Mouse (Mus musculus): ENCODE results near the gene Cdk11b. TPM values are rescaled to one million over a fixed set of nuclear protein-coding genes. Genes with fewer than 3 reads are reported as not detected.
"Not testable (repeated sequence)": the region's sequence is repeated elsewhere in the genome, so short reads cannot be mapped to it uniquely, and the experiment has no call there.

The Cdk11b gene
- total RNA-seq, 2 experiments from 2014 or later, result 46.8 to 56.0 TPM

DNA sequence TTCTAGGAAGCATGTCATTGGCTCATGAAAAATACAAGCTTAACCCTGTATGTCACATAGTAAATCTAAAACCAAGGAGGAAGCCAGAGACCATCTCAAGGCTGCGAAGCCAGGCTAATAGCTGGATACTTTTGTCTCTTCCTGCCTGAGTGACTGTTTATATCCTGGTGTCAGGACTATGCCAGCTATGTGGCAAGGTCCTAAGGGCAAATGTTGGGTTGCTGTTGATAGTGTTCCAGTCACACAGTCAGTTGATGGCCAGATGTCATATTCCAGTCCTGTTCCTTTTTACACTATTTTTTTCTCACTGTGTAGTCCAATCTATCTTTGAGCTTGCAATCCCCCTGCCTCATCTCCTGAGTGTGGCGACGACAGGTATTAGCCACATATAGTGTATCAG is 11.4 kb upstream of the Cdk11b start:
- intact Hi-C loops (cut with DNase I), result no loop called here
- no peak for DNase-seq (ENCODE audit: extremely low spot score in 1 of 2, low spot score in 2 of 2)
- Histone ChIP-seq H3K27ac (peak overlapping the region; percentile 42; the same call in 1 of the 2 replicates), H3K4me3 (no peak overlapping the region)
- TF ChIP-seq CTCF (IDR thresholded peaks at IDR 0.05), result no peak

DNA sequence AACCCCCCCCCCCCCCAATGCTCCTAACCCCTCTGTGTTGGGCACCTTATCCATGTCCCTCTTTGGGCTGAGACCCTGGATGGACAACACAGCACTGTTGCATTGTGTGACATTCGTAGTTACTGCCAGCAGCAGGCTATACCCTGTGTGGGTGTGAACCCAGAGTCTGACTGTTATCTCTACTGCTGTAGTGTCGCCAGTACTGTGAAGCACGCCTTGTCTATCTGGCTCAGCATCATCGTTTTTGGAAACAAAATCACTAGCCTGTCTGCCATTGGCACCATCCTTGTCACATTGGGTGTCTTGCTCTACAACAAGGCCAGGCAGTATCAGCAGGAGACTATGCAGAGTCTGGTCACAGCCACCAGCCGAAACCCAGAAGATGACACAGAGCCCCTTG is 6.3 kb upstream of the Cdk11b start:
- intact Hi-C loops (cut with DNase I), result no loop called here
- H3K27ac ChIP-seq, result no peak overlapping the region
- no peak overlapping the region for H3K4me3 ChIP-seq
- TF ChIP-seq CTCF (IDR thresholded peaks at IDR 0.05), result no peak
- DNase-seq (ENCODE audit: extremely low spot score in 1 of 2, low spot score in 2 of 2), result no peak

DNA sequence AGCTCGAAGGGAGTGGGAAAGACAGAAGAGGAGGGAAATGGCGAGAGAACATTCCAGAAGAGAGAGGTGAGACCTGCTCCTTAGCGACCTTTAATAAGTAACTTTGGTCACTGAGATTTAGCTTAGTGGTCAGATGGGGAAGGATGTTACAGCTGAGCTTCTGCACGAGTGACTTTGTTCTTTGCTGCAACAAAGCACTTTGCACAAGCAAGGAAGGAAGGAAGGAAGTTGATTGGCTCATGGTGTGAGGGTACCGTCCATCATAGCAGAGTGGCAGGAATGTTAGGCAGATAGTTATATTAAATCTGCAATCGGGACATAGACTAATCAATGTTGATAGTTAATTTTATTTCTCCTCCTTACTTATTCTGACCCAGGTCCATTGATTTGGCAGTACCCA is 5.6 kb downstream of the Cdk11b start:
- TF ChIP-seq CTCF (IDR thresholded peaks at IDR 0.05), result no peak

DNA sequence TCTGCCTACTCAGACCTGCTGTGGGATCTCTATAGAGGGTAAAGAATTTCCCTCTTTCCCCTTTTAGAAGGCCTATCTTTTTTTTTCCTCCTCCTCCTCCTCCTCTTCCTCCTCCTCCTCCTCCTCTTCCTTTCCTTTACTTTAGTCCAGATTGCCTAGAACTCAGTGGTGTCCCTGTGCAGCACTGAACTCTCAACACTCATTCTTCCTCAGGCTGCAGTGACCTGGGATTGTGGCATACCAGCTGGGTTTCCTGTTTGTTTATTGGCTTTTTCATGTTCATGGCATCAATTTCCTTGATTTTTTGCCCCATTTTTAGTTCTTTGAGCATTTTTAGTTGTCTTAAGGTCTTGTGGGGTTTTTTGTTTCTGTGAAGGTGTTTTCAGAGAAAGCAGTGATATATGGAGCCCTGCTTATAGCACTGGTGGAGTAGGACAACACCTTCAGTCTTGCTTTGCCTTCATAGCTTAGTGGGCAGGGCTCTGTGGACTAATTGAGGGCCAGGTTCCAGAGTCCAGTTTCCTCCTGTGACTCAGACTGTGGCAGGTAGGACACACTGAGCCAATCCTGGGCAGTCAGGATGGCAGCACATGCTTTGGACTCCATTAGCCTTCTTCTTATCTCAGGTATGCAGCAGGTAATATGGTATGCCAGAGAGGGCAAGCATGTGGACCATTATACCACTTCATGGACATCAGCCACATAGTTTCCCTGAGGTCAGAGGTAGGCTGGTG is 11.3 kb downstream of the Cdk11b start:
- no peak for TF ChIP-seq CTCF (IDR thresholded peaks at IDR 0.05)
- intact Hi-C loops (cut with DNase I), result no loop called here
- no peak for DNase-seq (ENCODE audit: extremely low spot score in 1 of 2, low spot score in 2 of 2)
- no peak overlapping the region for H3K27ac ChIP-seq
- no peak overlapping the region for H3K4me3 ChIP-seq

More for the DNA sequence above, 5.6 kb downstream of the Cdk11b start:
- Histone ChIP-seq H3K4me3 (no peak overlapping the region), H3K27ac (no peak overlapping the region)
- intact Hi-C loops (cut with DNase I), result loop anchor here (1.0 kb wide), 1 partner anchor 12 kb away; no protein-coding TSS in a partner anchor
- no peak for DNase-seq (ENCODE audit: extremely low spot score in 1 of 2, low spot score in 2 of 2)

GRCm38 (mm10) chr4:155643531-155643930 is 18.9 kb downstream of the Cdk11b start:
- intact Hi-C loops (cut with DNase I), result no loop called here
- Histone ChIP-seq H3K4me3 (no peak overlapping the region), H3K27ac (no peak overlapping the region)
- TF ChIP-seq CTCF (IDR thresholded peaks at IDR 0.05), result no peak
- no peak for DNase-seq (ENCODE audit: extremely low spot score in 1 of 2, low spot score in 2 of 2)

- H3K27ac ChIP-seq; H3K4me3 ChIP-seq; intact Hi-C loops (cut with DNase I); DNase-seq (ENCODE audit: extremely low spot score in 1 of 2, low spot score in 2 of 2): not testable (repeated sequence)
Observed at GRCm38 (mm10) chr4:155645308-155645707, 20.7 kb downstream of the Cdk11b start, which contains the start of gene Gm10563. Gene Gm10563, minus strand, starts transcription at chr4:155645408.

DNA sequence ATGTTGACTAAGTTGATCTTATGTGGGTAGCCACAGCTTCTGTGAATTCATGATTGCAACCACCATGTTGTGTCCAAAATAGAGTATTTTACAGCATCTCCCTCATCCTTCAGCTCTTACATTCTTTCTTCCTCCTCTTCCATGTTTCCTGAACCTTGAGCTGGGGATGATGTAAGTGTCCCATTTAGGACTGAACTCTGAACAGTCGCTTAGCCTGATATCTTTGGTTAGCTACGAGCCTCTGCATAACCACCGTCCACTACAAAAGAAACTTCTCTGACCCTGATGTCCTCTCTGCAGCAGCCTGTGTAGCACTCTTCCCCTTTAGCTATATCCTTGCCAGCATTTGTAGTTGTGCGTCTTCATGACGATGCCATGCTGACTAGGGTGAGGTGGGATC is 21.1 kb downstream of the Cdk11b start:
- no peak for TF ChIP-seq CTCF (IDR thresholded peaks at IDR 0.05)
- Histone ChIP-seq H3K4me3 (no peak overlapping the region), H3K27ac (no peak overlapping the region)
- intact Hi-C loops (cut with DNase I), result no loop called here
- DNase-seq (ENCODE audit: extremely low spot score in 1 of 2, low spot score in 2 of 2), result no peak

GRCm38 (mm10) chr4:155649355-155649754 is 24.7 kb downstream of the Cdk11b start:
- no peak for DNase-seq (ENCODE audit: extremely low spot score in 1 of 2, low spot score in 2 of 2)
- TF ChIP-seq CTCF (IDR thresholded peaks at IDR 0.05), result no peak
- Histone ChIP-seq H3K27ac (no peak overlapping the region), H3K4me3 (no peak overlapping the region)
- intact Hi-C loops (cut with DNase I), result no loop called here

DNA sequence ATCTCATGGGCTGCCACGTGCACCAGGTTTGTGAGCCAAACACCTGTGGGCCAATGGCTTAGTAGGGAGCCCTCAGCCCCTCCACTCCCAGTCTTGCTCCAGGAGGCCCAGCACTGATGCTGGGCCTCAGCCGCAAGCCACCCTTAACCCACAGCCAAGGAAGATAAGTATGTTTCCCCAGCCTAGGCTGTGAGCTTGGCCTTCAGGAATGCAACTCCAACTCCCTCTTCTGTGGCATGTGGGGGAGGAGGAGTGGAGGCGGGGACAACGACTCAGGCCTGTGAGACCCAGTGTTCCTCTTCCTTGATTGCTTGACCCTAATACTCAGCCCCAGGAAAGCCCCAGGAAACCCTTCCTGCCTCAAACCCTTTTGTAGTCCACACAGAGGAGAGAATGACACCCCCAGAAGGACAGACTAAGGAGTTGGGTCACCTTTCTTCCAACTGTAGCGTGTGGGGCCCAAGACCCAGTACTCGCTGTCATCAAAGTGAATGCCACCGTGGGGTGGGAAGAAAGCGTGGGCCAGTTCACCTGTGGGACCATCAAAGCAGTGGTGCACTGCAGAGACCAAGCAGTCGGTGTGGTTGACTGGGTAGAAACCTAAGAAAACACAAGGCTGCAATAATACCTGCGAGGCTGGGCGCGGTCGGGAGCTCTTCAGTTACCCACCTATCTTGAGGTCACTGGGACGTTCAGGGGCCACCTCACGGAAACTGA is 27.1 kb downstream of the Cdk11b start:
- DNase-seq (ENCODE audit: extremely low spot score in 1 of 2, low spot score in 2 of 2), result no peak
- H3K27ac ChIP-seq, result no peak overlapping the region
- H3K4me3 ChIP-seq, result no peak overlapping the region
- intact Hi-C loops (cut with DNase I), result loop anchor here (5.0 kb wide), 1 partner anchor 101 kb away; no protein-coding TSS in a partner anchor
- TF ChIP-seq CTCF (IDR thresholded peaks at IDR 0.05), result no peak

DNA sequence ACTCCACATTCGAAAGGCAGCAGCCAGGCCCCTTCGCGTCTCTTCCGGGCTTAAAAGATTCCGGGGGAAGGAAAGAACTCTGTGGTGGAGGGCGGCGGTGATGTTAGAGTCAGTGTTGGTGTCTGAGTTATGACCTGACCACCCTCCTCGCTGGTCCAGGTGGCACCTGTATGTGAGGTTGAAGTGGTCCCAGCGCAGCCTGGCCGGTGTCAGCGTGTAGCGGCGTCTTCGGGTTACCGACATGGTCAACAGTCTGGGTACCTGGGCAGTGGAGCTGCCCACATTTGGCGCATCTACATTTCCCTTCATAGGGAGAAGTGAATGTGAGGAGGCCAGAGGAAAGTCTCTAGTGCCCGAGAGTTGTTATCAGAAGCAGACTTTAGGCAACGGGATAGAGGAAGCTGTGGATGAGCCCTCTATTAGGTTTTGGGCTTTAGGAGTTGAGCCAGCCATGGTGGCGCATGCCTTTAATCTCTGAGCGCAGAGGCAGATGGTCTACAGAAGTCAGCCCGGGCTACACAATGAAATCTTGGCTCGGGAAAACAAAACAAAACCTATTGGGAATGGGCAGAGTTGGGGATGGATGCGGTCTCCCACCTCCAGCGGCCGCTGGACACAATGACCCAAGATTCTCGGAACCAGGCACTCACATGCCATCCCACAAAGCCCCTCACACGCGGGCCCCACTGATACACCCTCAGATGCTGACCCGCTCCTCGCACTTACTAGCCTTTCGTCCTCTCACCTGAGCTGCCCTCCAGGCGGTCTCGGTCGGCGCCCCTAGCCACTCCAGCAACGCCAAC is 27.8 kb downstream of the Cdk11b start:
- TF ChIP-seq CTCF (IDR thresholded peaks at IDR 0.05), result no peak
- intact Hi-C loops (cut with DNase I), result loop anchor here (5.0 kb wide), 1 partner anchor 100 kb away; no protein-coding TSS in a partner anchor
- Histone ChIP-seq H3K27ac (no peak overlapping the region), H3K4me3 (peak overlapping the region; percentile 38)
- no peak for DNase-seq (ENCODE audit: extremely low spot score in 1 of 2, low spot score in 2 of 2)

DNA sequence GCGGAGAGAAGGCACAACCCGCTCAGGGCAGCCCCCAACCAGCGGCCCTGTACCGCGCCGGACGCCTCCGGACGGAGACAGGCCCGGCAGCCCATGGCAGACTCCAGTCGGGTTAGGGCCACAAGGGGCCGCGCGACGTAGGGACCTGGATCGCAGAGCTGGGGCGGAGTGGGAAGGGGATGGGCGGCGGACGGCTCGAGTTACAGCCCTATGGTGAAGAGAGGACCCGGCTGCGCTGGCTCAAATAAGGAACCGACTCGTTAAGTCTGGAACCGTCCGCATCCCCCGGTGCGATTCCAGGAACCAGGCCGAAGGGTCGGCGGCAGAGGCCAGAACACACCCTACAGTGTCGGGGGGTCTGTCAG is 28.4 kb downstream of the Cdk11b start, which contains the start of gene Mmp23:
Gene Mmp23 (minus strand): TSS at position 299 of the 365 bp plus-strand sequence.
- intact Hi-C loops (cut with DNase I), result loop anchor here (5.0 kb wide), 1 partner anchor 99 kb away; no protein-coding TSS in a partner anchor
- DNase-seq (ENCODE audit: extremely low spot score in 1 of 2, low spot score in 2 of 2), result peak in 1 of 2 experiments; percentile 29
- H3K27ac ChIP-seq, result no peak within 1 kb of the TSS
- H3K4me3 ChIP-seq, result peak within 1 kb of the TSS; percentile 38
- TF ChIP-seq CTCF (IDR thresholded peaks at IDR 0.05), result no peak

All from left cerebral cortex, adult 2 months (tissue).